Mouse (Mus musculus) bone marrow, adult 2 months (tissue): Measurements from ENCODE around the gene Rasgrp3. TPM values are rescaled to one million over a fixed set of nuclear protein-coding genes. Genes with fewer than 3 reads are reported as not detected.

ENCODE experiments used
- H3K27ac ChIP-seq: fragments of 200-500 bp; 2 replicates; pipeline ENCODE4 v1.5.1; 2012; ENCODE audit warnings: low read depth, mild to moderate bottlenecking, control low read depth, inconsistent platforms, low read length; ENCODE audit not compliant: control insufficient read depth, poor library complexity, insufficient read depth
- H3K4me1 ChIP-seq: fragments of 200-500 bp; 2 replicates; pipeline ENCODE4 v1.6.1; 2011; ENCODE audit warnings: low read length; ENCODE audit not compliant: control insufficient read depth, insufficient read depth
- H3K4me3 ChIP-seq: fragments of 200-500 bp; replicated peaks from 2 replicates; pipeline ENCODE3; 2011; ENCODE audit warnings: mild to moderate bottlenecking, low read depth, low read length, control low read depth; ENCODE audit not compliant: control insufficient read depth
- CTCF ChIP-seq: fragments of 200-500 bp; IDR thresholded peaks from 2 replicates; pipeline ENCODE4 v1.5.1; 2011; ENCODE audit warnings: low read length, control low read depth; ENCODE audit not compliant: control insufficient read depth, insufficient read depth
- POLR2A ChIP-seq: fragments of 200-500 bp; IDR thresholded peaks from 2 replicates; pipeline ENCODE4 v1.6.1; 2011; ENCODE audit warnings: low read depth, mild to moderate bottlenecking, control low read depth, low read length, borderline replicate concordance; ENCODE audit not compliant: control insufficient read depth
- WGBS: fragments of 180-500 bp; shearing (Covaris S2); methylation state at CpG from one replicate; pipeline ENCODE4 v1.1.7; 2018; 5-methylcytosine and 5-hydroxymethylcytosine counted together
- polyA plus RNA-seq: library from polyadenylated mRNA; stranded (reverse); fragments of >200 nt; gene quantifications from 2 replicates; pipeline ENCODE4 v1.2.4, GENCODE M21; 2011; ENCODE audit warnings: low replicate concordance; ENCODE audit not compliant: missing spikeins, insufficient read depth, insufficient read length

Rasgrp3 gene
- polyA plus RNA-seq, 1 experiment: 4.3 TPM

DNA sequence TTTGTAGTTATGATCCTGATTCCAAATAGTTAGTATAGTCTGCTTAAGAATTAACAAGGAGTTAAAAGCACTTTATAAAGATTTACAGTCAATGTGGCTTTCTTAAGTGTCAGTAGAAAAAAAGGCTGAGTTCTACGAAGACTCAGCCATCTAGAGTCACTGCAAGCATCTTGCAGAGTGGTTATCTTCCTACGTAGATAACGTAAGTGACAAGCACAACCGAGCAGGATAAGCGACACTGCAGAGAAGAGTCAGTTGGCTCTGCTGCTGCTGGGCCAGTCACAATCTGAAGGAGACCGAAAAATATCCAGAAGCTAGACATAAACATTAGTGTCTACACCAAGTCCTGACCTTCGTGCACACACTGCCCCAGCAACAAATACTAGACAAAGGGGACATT, 107.7 kb downstream of the Rasgrp3 start:
- 67% methylated on average over 7 of the region's 7 CpGs for WGBS
- Histone ChIP-seq H3K4me1 (no peaks in the 10 kb centered on the region; the same call in 1 of the 2 replicates), H3K27ac (no peak overlapping the region), H3K4me3 (no peak overlapping the region)
- TF ChIP-seq POLR2A (no peak), CTCF (no peak)

DNA sequence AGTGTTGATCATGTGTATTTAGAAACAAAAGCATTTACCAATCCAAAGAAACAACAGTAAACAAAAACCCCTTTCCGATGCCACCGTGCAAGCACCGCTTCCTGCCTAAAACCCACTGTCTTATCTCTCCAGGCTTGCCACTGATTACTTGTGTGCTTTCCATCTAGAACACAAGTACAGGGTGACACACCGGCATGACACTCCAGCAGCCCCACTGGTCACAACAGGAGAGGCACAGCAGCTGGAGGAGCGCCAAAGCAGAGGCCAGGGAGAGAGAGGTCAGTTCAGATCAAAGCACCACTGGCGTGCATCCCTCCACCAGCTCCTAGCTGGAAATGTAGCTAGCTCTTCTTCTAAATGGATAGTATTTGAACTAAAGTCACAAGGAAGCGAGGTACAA, 108.6 kb downstream of the Rasgrp3 start:
- TF ChIP-seq CTCF (no peak), POLR2A (no peak)
- no peaks in the 10 kb centered on the region; the same call in 1 of the 2 replicates for H3K4me1 ChIP-seq
- 72% methylated on average over 7 of the region's 7 CpGs for WGBS
- no peak overlapping the region for H3K27ac ChIP-seq
- no peak overlapping the region for H3K4me3 ChIP-seq

DNA sequence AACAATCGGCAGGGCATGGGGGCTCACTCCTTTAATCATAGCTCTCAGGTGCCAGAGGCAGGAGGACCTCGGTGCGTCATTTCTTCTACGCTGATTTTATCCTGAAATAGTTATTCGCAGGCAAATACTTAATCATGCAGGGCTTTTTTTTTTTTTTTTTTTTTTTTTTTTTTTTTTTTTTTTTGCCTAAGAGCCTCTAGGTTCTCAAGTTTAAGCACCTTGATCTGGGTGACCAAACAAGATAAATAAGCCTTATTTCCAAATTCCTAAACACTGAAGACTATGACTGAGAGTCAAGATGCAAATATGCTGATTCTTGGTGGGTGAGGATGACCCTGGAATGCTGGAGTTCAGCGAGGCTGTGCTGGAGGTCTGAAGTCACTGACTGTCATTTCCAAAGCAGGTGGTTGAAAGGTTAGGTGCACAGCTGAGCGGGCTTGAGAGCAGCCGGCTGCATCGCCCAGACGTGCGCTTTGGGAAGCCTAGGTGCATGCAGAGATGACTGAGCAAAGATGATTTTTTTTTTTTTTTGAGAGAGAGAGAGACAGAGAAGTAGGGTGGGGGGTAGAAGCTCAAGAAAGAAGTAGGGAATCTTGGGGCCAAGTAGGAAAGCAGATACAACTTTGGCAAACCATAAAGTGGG, 115.2 kb downstream of the Rasgrp3 start:
- WGBS: 32% methylated on average over 11 of the region's 11 CpGs
- 0 out of 2 replicates have a peak, but pooled peaks have one; percentile 18 for TF ChIP-seq POLR2A
- no peak for TF ChIP-seq CTCF
- Histone ChIP-seq H3K27ac (no peak overlapping the region), H3K4me1 (peaks cover 2% of the 10 kb centered on the region), H3K4me3 (peak overlapping the region; percentile 98)

DNA sequence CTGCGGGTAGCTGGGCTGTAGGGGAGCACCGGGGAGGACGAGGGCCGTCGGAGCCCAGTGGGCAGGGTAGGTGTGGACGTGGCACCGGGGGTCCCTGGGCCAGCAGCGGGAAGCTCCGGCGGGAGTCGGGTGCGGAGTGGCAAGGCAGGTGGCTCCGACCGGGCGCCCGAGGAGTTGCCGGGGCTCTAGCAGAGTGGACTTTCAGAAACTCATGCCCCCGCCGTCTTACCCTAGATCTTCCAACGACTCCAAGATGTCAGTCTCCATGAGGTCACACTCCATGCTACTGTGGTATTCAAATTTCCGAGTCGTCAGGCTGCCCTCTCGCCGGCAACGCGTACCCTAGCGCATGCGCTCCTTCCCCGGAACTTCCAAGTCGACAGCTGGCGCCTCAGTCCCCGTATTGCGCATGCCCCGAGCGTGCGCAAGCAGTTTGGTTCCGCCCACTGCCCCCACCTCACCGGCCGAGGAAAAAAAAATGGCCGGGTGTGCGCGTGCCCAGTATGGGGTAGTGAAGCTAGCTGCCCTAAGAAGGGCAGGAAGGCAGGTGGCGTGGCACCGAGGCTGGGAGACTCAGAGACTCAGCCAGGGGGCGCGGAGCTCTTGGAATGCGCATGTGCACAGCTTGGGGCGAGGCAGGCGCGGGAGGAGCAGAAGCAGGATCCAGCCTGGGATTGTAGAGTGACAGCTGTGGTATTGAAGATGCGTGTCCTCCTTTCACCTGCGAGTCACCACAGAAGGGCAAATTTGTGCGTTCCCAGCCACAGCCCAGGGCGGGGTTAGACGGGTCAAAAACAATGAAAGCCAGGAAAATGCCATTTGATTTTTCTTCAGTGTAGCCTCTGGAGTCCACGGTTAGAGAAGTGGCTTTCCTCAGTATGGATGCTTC, 116.1 kb downstream of the Rasgrp3 start, which contains the start of gene Fam98a:
Gene Fam98a (minus strand): TSS at position 435 of the 889 bp plus-strand sequence.
- peaks cover 2% of the 10 kb centered on the region for H3K4me1 ChIP-seq
- H3K4me3 ChIP-seq: peak within 1 kb of the TSS; percentile 98
- peak within 1 kb of the TSS; percentile 52 for H3K27ac ChIP-seq
- TF ChIP-seq CTCF (peak; percentile 57), POLR2A (peak; percentile 74; the same call in 1 of the 2 replicates)
- under 1% methylated on average over 56 of the region's 56 CpGs for WGBS

DNA sequence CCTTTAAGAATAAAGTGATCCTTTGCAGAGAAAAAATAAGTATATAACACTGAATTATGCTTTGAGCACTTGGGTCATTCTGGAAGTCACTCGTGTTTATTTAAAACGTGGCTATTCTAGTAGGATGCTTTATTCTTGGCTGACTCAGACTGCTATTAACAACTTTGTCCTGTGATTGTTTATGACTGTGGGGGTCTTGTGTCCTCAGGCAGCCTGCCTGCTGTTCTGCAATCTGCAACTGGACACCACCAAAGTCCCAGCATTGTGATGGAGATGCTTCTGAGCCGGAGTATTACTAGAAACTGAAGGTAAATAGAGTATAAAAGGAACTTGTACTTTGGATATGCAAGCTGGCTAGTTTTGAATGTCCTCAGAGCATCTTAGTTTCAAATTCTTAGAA, 121.3 kb downstream of the Rasgrp3 start:
- 69% methylated on average over 3 of the region's 3 CpGs for WGBS
- Histone ChIP-seq H3K4me3 (no peak overlapping the region), H3K4me1 (no peaks in the 10 kb centered on the region; the same call in 1 of the 2 replicates), H3K27ac (no peak overlapping the region)
- TF ChIP-seq POLR2A (no peak), CTCF (no peak)

DNA sequence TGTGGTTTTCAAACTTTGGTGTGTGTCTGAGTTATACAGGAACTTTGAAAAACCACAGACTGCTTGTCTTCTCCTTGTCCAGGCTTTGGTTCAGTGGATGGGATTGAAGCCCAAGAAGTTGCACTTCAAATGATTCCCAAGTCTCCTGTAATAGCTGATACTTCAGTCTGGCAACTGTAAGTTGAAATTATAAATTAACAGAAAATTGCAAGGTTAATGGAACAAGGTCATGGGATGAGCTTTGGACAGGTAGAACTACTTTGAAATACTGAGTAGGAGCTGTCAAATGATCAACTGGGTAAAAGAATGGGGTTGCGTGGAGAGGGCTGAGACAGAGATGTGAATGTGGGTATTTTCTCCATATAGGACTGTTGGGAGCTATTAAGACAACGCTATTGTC, 122.3 kb downstream of the Rasgrp3 start:
- H3K27ac ChIP-seq: no peak overlapping the region
- TF ChIP-seq POLR2A (no peak), CTCF (no peak)
- no peak overlapping the region for H3K4me3 ChIP-seq
- no peaks in the 10 kb centered on the region for H3K4me1 ChIP-seq
- WGBS: 94% methylated on average over 2 of the region's 2 CpGs

DNA sequence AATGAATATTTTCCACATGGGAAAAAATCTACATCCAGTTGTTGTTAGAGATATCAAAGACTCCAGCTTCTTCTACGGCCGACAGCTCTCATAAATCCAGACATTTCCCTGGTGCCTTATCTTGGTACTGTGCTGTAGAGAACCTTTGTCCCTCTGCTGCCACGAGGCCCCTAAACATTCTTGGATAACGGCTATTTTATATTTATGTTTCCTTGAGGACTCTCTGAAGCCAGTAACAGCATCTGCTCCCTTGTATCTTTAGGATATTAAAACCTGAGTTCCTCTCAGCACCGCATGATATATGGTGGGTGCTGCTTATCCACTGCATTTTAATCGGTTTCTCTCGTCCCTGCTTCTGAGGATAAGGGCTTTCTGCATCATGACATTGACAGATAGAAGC, 139.9 kb downstream of the Rasgrp3 start:
- Histone ChIP-seq H3K4me3 (no peak overlapping the region), H3K27ac (no peak overlapping the region), H3K4me1 (no peaks in the 10 kb centered on the region)
- WGBS: 73% methylated on average over 7 of the region's 7 CpGs
- no peak for TF ChIP-seq CTCF
- TF ChIP-seq POLR2A: no peak

Other genes with a start within 250 kb of the Rasgrp3 start
- gene Fam98a, start 116.0 kb downstream of the Rasgrp3 start, polyA plus RNA-seq: 11.7 and 21.6 TPM in 2 replicates